ENCODE assay signal across 12 mouse cellular contexts in the genomic region with DNA sequence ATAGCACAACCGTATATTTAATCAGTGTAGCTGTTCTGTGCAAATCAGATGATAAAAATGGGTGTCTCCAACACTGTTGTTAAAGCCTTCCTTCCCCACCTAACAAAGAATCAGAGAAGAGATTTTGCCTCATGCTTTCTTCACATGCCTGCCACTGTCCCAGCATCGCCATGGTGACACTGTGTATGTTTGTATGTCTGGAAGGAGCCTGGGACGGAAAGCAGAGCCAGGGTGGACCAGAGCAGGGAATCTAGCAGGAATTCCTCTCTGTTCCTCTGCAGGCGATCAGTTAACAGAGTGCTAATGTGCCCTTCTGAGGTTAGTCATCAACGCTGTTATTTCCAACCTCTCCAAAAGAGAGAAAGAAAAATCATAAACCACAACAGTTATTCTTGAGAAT.
DNase-seq lines count a peak whose midpoint lies in the region; ATAC-seq lines count a peak whose summit lies in the region.
"Had no signal": no experiment of that assay in that cellular context is flagged by ENCODE, and none has a peak within 500 bp of the region (broad histone marks: within the 10 kb centered on the region; RNA-seq: fewer than 3 reads in every experiment).

No protein-coding gene starts in this region.

- intact Hi-C loops in left cerebral cortex, postnatal 4 days (cut with DNase I) = no loop called here

- H3K9me3 ChIP-seq in forebrain, embryonic 14.5 days (replicated peaks; ENCODE audit: control insufficient read depth, low read length) = no peaks in the 10 kb centered on the region
- H3K9me3 ChIP-seq in forebrain, embryonic 10.5 days = no peaks in the 10 kb centered on the region
- H3K9me3 ChIP-seq in limb, embryonic 15.5 days = no peaks in the 10 kb centered on the region

- no peak overlapping the region for H3K27ac ChIP-seq in forebrain, embryonic 14.5 days (ENCODE audit: low read depth, low read length)
- no peak overlapping the region for H3K27ac ChIP-seq in forebrain, embryonic 10.5 days
- peak overlapping the region; percentile 44; the same call in 1 of the 2 replicates for H3K27ac ChIP-seq in limb, embryonic 15.5 days

- no peak overlapping the region for H3K4me2 ChIP-seq in forebrain, embryonic 14.5 days (ENCODE audit: low read length)
- H3K4me2 ChIP-seq in limb, embryonic 15.5 days = no peak overlapping the region

- H3K27me3 ChIP-seq in forebrain, embryonic 14.5 days (replicated peaks; ENCODE audit: control insufficient read depth, insufficient read depth, low read length) = no peaks in the 10 kb centered on the region
- no peaks in the 10 kb centered on the region for H3K27me3 ChIP-seq in forebrain, embryonic 10.5 days (ENCODE audit: poor library complexity, severe bottlenecking)
- no peaks in the 10 kb centered on the region for H3K27me3 ChIP-seq in limb, embryonic 15.5 days

- DNase-seq in forebrain, embryonic 14.5 days (ENCODE audit: low spot score) = peak; percentile 10
- no peak for DNase-seq in forebrain, embryonic 10.5 days (ENCODE audit: extremely low spot score, low spot score)
- DNase-seq in left cerebral cortex, postnatal 4 days = peak; percentile 11
- no peak for DNase-seq in left cerebral cortex, adult 18-20 months (ENCODE audit: low spot score in 2 of 2)
- peak; percentile 9 for DNase-seq in embryo, embryonic 11.5 days (ENCODE audit: low read depth, low spot score)
- no peak for DNase-seq in urinary bladder, postnatal 14 days (ENCODE audit: low spot score)
- no peak for DNase-seq in adrenal gland, adult 8-10 months
- DNase-seq: cerebellum, adult 9-11 months; liver, postnatal 0 days; thymus, postnatal 36 days had no signal

- H3K4me3 ChIP-seq in forebrain, embryonic 14.5 days (ENCODE audit: low read depth, low read length) = no peak overlapping the region
- no peak overlapping the region for H3K4me3 ChIP-seq in forebrain, embryonic 10.5 days
- no peak overlapping the region for H3K4me3 ChIP-seq in limb, embryonic 15.5 days

- WGBS in forebrain, embryonic 14.5 days = 66% methylated on average over 5 of the region's 5 CpGs
- WGBS in forebrain, embryonic 10.5 days = 80% methylated on average over 5 of the region's 5 CpGs
- WGBS in limb, embryonic 15.5 days = 60% methylated on average over 5 of the region's 5 CpGs

- no peak overlapping the region for H3K9ac ChIP-seq in forebrain, embryonic 14.5 days (ENCODE audit: low read length)
- H3K9ac ChIP-seq in limb, embryonic 15.5 days = no peak overlapping the region
- H3K9ac ChIP-seq: liver, postnatal 0 days had no signal

- no peak for ATAC-seq in forebrain, embryonic 14.5 days
- no peak for ATAC-seq in limb, embryonic 15.5 days (ENCODE audit: insufficient number of reproducible peaks, low FRiP score, low TSS enrichment, low read depth)
- ATAC-seq: inflammation-experienced regulatory T-cells, adult 6 months; liver, postnatal 0 days had no signal

- H3K36me3 ChIP-seq in forebrain, embryonic 14.5 days (ENCODE audit: control insufficient read depth, insufficient read depth, low read length) = no peaks in the 10 kb centered on the region
- no peaks in the 10 kb centered on the region for H3K36me3 ChIP-seq in forebrain, embryonic 10.5 days (replicated peaks)
- H3K36me3 ChIP-seq in limb, embryonic 15.5 days = no peaks in the 10 kb centered on the region

- H3K4me1 ChIP-seq in forebrain, embryonic 14.5 days (ENCODE audit: control insufficient read depth, insufficient read depth, low read length) = no peaks in the 10 kb centered on the region
- H3K4me1 ChIP-seq in forebrain, embryonic 10.5 days = peaks cover 12% of the 10 kb centered on the region
- 0 out of 2 replicates have a peak, but pooled peaks cover 6% of the 10 kb centered on the region for H3K4me1 ChIP-seq in limb, embryonic 15.5 days

Comparison
In these comparisons a context has a peak if more than half of its experiments do, and no peak if none do; other contexts are left out.
1. DNase-seq: peak in forebrain, embryonic 14.5 days (single experiment), left cerebral cortex, postnatal 4 days (single experiment) and embryo, embryonic 11.5 days (single experiment); none in forebrain, embryonic 10.5 days (single experiment), left cerebral cortex, adult 18-20 months (0 of 2), urinary bladder, postnatal 14 days (single experiment) and adrenal gland, adult 8-10 months (single experiment).